Mouse (Mus musculus) urinary bladder, postnatal 25 days (tissue): Measurements from ENCODE around the gene Mylk4.

ENCODE experiments used
- DNase-seq: peaks from one replicate; pipeline ENCODE4 v3.0.0; 2022; ENCODE audit warnings: low spot score

The Mylk4 gene

DNA sequence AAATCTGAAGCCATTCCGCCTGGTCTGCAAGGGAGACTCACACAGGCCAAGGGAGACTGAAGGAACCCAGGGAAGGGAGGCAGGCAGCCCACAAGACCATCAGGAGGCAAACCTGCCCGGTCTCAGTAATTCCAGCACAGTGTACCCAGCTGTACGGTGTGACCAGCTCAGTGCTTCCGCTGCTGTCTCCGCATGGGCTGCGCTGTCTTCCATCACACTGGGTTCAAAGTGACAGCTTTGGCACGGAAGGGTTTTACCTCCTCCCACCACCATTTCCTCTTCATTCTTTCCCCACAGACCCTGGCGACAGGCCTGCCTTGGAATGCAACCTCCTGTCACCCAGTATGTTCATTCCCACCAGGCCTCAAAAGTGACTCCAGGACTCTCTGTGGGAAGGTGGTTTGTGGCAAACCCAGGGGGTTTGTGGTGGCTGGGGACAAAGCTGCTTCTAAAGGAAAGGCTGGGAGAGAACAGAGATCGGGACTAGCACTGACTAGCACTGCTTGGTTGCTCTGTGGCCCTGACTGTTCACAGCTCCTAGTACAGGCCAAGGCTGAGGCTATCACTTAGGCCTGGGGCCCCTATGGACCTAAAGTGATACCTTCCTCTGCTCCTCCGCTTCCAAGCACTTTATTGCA lies 77.0 kb downstream of the Mylk4 start:
- DNase-seq: no peak

DNA sequence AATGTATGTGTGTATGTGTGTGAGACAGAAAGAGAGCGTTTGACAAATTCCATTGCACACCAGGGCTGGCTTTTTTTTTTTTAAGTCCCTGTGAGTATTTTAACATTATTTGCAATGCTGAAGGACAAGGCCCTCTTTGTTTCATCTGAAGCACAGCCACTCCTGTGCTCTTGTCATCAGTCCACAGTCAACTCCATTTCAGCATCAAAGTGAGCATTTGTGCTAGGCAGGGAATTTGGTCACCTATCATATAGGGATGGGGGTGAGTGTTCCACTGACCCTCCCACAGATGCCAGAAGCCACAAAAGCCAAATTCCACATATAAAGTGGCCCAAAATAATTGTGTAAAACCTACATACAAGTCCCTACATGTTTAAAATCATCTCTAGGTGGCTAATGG lies 78.4 kb downstream of the Mylk4 start:
- DNase-seq: no peak

DNA sequence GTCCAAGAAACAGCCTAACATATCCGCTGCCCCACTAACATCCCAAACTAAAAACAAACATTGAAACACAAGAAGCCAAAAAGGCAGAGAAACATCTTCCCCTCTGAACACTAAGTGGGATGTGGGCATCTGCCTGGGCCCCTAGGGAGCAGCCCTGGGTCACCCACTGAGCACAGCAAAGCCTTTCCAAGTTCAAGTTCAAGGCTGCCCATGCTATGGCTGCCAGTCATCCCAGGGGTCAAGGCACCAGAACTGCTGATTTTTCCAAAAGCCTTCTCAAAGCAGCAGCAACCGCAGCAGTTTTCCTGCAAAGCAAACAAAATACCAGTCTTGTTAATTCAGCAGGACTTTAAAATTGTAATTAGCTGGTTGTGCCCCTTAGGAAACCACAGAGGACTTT lies 78.8 kb downstream of the Mylk4 start:
- DNase-seq: no peak

DNA sequence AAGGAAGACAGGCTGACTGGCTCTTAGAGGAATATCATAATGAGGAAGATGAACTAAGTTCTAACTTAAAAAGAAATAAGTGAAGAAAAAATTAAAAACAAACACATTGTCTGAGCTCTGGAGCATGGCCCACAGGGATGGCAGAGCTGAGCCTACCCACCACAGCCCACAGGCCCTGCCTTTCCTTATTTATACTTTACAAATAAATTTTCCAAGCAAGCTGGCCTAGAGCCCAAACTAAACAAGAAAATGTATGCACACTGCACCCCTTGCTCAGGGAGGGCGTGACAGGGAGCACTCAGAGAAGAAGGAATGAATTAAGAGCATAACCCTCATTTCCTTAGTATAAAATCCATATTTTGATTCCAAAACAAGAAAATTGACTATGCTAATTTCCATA lies 82.2 kb downstream of the Mylk4 start:
- no peak for DNase-seq

DNA sequence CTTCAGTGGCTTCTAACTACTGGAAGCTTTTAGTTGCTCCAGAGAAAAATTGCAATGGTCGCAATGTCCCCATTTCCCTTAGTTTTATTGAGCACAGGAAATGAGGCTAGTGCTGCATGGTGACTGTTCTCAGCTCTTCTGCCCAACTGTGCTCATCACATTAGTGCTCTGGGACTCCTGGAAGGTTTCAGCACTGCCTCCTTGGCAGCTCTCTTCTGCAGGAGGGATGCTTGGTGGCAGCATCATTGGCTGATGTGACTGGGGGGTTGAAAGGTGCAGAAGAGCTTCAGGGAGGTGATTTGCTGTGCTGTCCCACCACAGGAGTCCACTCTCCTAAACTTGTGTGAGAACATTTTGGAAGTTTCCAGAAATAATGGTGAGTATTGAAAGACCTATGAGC lies 84.4 kb downstream of the Mylk4 start:
- no peak for DNase-seq

DNA sequence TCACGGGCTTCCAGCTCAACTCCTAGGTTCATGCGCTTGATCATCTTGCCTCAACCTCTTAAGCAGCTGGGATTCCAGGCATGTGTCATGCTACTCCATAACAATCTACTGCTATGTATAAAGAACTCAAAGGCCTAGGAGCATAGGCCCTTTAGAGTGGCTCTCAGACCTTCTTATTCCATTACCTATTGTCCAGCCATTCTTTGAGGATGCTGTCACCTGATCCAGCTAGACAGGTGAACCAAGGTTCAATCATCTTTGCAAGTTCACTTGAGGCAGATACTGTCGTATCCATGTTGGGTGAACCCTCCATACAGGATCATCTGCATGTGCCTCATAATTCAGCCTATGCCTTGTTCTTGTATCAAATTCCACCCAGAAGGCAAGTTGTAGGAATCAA lies 84.8 kb downstream of the Mylk4 start:
- DNase-seq: no peak

DNA sequence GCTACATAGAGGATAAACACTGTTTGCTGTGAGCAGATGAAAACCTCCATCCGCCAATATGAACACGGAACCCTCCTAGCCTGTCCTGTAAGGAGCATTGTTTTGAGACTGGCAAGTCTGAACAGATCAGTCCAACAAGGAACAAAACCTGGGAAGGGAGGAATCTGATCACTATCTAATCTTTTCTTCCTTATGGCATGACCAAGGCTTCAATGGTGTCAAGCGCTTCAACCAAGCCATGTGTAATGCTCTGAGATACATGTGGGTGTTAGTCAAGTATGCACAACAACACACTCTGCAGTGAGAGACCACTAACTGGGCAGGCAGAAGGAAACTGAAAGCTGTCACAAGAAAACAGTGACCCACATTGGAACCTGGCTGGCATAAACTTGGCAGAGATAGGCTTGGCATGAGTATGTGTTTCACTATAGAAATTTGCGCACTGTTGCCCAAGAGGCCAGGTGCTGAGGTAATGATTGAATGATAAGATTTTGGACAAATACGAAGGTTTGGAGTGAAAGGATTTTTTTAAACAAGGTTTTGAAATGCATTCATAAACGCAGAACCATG lies 89.8 kb downstream of the Mylk4 start:
- DNase-seq: no peak

DNA sequence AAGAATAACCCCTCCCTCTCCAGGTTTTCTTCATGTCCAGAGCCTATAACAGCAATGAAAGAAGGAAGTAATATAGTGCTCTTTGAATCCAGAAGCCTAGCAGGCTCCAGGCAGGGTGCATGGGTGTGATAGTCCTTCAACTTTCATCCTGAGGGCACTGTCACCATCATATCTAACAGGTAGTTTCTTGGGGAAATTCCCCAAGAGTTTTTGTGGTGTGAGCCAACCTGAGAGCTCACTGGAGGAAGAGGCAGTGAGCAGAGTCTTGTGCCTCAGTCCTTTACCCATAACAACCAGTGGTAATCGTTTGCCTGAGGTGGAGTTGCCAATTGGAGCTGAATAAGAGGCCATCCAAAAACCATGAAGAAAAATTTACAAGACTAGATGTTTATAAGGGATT lies 91.2 kb downstream of the Mylk4 start:
- DNase-seq: no peak

DNA sequence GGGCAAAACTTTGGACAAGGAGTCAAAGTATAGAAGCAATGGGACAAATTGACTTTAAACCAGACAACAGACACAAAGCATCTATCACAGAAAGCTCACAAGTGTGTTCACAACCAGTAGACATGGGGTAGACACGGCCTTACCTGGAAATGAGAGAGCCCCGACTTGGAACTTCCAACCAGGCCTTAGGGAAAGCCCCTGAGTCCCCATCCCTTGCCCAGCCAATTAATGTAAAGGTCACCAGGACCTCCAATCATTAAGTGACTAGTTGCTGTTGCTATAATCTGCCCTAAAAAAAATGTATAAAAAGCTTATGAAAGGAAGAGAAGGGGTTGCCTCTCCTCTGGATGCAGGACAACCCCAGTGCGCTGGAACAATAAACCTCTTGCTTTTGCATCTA lies 93.5 kb downstream of the Mylk4 start:
- DNase-seq: no peak

DNA sequence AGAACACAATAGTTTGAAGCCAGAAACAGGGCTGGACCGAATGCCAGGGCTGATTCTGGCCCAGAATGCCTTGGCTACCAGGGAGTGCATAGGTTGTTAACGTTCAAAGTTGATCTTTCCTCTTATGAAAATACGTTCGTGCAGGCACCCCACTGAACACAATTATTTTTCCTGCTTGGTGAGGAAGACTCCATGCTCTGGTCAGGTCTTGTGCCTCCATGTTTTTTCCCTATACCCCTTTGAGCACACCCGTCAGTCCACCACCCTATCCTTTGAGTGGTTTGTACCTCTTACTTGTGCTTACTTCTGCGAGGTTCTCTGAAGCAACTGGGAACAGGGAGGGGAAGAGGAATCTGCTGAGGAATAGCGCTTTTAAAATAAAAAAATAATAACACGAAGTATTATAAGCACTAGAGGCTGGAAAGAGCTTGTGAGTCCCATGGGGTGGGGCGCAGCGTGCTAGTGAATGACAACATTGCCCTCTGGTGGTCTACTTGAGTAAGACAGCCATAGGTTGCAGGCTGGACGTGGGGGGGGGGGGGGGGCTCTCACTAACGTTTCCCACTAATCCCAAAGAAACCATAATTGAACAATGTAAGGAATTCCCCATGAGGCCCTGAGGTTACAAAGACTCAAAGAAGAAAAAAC lies 102.8 kb downstream of the Mylk4 start:
- peak; percentile 63 for DNase-seq

DNA sequence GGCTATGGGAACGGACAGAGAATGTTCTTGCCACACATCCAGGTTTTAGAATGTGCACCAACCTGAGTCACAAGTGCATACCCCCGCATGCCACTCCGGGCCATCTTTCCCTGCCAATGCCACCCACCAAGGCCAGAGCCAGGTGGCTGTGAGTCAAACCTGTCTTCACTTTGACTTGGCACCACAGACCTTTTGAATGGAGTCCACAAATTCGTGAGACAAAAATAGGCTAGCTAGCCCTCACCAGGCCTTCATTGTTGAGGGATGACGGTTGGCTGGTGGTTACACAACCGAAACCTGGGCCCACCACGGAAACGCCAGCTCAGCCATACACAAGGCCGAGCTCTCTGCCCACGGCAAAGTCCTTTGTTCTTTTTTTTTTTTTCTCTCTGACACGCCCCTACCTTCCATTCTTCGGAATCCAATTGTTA lies 103.6 kb downstream of the Mylk4 start:
- DNase-seq: no peak

DNA sequence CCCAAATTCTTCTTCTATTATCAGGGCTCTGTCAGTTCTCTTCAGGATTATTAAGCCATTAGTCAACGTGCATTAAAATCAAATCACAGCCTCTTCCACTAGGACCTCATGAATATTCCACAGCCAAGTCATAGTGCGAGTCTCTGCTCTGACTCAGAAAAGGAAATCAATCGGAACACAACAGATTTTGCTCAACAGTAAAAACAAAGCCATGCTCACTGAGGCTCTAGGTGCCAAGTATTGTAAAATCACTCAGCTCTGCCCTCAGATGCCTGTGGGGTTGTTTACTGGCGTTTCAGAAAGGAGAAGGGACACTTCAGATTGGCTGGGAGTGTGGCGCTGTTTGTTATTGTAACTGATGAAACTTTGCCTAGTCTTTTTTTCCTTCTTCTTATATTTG lies 104.8 kb downstream of the Mylk4 start:
- no peak for DNase-seq

DNA sequence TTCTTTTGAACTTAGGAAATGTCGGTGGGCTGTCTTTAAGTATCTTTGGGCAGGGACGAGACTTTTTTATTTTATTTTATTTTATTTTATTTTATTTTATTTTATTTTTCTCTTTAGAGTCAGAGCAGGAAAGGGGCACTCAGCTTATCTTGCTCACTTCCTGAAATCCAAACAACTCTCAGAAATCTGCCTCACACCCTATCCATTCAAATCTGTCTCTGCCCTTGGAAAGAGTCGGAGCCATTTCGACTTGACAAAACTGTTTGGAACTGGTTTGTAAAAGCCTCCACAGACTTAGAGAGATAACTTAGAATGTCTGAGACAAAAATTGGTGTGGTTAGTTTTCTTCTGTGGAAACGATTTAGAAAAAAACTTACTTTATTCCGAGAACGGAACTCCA lies 113.0 kb downstream of the Mylk4 start:
- DNase-seq: no peak

DNA sequence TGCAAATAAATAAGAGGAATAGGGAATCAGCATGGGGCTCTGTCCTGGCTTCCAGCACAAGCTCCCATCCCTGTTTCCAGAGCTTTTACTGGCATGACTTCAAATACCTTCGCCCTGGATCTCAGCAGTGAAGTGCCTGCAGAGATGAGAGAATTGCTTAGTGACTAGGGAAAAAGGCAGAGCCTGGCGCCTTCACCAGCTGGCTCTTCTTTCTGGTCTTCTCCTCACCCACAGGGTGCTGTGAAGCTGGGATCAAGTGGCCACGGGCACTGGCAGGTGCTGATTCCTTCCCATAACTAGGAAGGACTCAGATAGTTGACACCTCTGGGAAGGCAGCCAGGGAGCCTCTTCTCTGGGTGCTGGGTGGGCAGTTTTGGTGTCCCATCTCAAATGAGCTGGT lies 115.5 kb downstream of the Mylk4 start:
- DNase-seq: no peak

DNA sequence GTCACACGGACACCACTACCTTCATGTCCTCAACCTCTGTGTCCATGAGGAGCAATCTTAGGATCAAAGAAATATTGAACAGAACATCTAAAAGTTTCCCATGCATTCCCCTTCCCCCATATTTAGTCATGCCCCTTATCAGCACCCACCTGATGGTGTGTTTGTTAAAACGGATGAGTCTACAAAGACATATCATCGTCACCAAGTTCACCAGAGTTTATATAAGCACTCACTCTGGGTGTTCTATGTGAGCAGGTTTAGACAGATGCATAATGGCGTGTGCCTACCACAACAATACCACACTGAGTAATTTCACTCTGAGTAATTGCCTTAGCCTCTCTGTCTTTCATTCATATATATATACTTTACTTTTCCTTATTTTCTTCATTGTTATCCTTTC lies 116.4 kb downstream of the Mylk4 start:
- DNase-seq: no peak

DNA sequence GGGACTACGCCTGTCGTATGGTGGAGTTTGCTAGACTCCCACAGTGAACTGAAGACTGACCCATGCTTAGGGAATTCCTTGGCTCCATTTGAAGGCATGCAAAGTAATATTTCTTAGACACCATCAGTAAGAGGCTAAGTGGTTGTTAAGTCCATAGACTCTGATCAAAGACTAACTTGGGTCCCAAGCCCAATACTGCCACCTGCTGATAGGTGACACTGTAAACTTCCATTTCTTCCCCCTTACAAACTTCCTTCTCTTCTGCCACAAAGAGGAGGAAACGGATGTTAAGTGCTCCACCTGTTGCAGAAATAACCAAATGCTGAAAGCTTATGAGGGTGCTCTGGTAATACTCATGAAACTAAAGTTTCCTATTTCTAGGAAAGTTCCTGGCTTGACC lies 121.7 kb downstream of the Mylk4 start:
- DNase-seq: no peak

DNA sequence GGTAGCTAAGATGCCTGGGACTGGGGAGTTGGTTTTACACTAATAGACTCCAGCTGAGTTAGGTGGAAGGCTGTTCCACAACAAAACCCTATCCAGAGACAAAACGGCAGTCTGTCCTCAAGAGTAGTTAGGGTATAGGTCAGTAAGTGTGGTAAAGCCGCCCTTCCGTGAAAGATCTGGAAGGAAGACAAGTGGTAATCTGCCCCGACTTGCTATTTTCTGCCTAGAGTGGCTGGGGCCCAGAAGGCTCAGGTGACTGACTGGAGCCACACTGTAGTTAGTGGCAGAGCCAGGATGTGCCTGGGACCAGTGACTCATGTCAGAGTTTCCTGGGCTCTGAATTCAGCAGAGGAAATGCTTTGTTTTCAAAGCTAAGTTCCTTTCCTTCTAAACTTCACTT lies 123.5 kb downstream of the Mylk4 start:
- peak; percentile 38 for DNase-seq

DNA sequence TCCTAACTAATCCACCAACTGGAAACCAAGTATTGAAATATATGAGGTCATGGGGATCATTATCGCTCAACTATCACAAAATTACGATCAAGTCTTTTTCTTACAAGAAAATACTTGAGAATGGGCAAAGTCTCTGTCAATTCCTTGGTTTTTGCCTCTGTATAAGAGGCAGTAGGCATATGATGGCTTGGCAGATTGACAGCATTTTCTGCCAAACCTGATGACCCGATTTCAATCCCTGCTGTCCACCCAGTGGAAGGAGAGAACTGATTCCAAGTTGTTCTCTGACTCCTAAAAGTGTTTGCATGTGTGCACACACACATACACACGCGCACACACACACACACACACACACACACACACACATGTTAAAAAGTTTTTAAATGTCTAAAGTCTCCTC lies 124.5 kb downstream of the Mylk4 start:
- DNase-seq: no peak

DNA sequence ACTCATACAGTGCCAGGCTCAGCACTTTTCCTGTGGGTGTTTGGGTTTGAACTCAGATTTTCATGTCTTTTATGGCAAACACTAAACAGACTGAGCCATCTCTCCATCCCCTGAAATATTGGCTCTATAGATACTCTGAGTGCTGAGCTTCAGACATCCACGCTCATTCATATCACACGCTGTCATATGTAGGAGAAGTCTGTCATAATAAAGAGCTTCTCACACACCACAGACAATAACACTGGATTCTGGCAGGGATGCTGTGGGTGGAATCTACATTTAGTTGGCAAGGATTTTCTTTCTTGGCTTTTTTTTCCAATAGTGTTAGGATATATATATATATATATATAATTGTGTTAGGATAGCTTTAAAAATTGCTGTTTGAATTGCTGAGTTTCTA lies 126.2 kb downstream of the Mylk4 start:
- no peak for DNase-seq
